Mouse (Mus musculus) brain, embryonic 18.5 days (tissue): ENCODE results near the gene AC140267.1.

Source experiments
- DNase-seq: peaks from one replicate; pipeline ENCODE4 v3.0.0-alpha.2; 2012; ENCODE audit warnings: low read depth, low spot score

The AC140267.1 gene

DNA sequence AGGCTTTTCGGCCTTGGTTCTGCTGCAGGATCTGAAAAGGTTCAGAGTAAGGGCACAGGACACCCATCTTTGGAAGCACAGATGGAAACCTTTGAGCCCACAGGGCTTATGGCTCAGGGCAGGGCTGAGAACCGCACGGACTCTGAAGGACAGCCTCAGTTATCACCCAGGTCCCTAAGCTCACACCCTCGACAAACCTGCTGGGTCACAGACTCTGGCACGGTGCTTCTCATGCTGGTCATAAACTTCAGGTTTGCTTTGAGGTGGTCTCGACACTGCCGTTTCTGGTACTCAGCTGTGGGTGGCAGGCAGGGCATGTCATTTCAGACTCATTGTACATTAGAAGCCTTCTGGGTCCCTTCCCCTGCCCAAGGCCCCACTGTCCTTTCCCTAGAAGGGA, 25.5 kb downstream of the AC140267.1 start:
- no peak for DNase-seq

DNA sequence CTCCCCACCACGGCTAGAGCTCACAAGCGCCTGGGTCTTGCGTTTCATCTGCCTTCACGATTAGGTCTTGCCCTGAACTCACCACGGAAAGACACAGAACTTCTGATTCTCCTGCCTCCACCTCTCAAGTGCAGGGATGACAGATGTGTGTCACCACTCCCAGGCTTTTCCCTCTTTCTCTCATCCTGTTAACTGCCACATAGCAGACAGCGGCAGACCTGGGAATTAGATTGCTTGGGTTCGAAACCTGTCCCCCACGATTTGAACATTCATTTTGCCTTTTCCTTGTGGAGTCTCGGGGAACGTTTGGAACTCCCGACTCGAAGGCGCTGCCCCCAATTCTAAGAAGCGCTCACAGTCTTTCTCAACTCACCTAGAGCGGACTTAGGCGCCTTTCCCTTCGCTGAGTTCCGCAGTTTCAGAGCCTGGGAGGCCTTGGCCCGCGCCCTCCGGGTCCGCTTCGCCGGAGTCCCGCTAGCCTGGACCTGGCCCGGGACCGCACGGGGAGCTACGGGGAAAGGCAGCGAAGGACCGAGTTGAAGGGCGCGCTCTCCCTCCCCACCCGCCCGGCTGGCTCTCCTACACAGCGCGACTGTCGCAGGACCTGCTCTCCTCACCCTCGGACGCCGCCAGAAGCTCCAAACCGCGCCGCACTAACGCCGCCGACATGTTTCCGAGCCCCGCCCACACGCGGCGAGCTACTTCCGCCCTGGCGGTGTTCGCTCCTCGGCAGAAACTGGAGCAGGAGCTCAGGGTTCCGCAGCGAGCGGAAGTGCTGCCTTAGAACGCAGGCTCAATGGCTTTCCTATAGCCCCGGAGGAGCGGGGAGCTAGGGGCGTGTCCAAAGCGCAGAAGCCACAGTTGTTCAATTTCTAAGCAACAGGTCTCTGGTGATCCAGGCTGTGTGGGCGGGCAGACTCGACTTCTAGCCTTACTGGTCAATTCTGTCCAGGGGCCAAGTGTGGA, 28.3 kb downstream of the AC140267.1 start, which contains the start of gene Rps19bp1:
Gene Rps19bp1, minus strand, starts transcription at position 706 of the 966 bp plus-strand sequence.
- peak; percentile 79 for DNase-seq

DNA sequence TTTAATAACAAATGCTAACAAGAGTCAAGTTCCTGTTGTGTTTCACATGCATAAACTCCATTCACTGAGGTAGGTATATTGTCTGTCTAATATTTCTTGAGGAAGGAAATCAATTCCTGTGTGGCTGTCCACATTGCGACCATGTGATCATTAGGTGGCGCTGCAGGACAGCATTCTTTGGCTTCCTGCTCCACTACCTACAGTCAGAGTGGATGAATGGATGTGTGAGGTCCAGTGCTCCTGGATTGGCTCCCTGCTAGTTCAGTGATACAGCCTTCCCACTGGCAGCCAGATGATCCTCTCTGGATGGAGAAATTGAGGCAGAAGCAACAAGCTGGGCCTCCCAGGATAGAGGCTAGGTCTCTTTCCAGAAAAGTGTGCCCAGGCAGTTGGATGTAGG, 30.6 kb downstream of the AC140267.1 start:
- DNase-seq, result no peak

DNA sequence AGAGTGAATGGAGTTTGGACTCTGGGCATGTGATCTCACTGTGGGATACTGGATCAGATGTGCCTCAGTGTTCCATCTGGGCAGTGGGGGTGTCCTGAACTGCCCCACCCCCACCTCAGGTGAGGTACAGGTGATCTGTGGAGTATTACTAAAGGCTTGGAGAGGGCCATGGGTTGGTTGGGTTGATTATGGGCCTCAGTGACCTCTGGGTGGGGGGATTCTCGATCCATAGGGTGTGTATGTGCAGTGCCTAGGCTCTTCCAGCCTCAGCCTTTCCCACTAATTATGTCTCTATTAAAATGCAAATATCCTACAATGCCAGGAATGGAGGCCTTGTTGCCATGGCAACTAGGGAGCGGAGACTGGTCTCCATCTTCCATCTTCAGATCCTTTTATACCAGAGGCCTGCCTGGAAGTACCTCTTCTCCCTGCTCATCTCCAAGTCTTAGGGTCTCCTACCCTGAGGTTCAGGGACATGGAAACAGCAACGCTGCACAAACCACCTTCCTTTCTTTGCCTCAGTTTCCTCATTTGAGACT, 36.3 kb downstream of the AC140267.1 start:
- no peak for DNase-seq

DNA sequence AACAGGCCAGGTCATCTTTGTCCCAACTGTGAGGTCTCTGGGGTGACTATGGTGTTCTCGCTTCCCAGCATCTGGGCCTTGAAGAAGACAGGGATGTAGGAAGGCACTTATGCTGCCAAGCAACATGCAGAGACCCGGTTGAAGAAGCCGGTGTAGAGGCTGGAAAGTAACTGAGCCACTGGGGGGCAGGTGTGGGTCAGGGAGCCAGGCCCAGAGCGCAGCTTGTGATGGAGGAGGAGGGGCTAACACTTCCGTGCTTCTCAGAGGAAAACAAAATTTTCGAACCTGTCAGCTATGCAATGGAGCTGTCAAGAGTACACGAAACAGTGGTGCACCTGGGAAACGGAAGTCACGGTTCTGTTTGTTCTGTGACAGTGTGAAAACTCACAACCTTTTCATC, 41.5 kb downstream of the AC140267.1 start:
- DNase-seq, result no peak

DNA sequence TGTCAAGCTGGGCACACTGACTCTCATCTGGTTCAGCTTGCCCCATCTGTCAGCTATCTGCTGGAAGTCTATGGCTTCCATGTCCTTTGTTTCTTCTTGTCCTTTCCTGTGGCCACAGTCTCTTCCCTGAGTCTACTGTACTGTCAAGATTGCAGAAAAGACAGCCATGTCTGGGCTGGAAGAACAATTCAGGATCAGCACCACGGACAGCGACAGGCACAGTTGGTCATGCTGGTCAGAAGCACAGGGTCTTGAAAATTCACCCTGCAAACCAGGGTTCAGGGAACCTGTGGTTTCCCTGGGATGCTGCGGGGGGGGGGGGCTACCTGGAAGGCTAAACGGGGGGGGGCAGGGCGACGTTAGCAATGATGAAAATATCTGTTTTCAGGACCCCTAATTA, 42.0 kb downstream of the AC140267.1 start:
- DNase-seq, result no peak

DNA sequence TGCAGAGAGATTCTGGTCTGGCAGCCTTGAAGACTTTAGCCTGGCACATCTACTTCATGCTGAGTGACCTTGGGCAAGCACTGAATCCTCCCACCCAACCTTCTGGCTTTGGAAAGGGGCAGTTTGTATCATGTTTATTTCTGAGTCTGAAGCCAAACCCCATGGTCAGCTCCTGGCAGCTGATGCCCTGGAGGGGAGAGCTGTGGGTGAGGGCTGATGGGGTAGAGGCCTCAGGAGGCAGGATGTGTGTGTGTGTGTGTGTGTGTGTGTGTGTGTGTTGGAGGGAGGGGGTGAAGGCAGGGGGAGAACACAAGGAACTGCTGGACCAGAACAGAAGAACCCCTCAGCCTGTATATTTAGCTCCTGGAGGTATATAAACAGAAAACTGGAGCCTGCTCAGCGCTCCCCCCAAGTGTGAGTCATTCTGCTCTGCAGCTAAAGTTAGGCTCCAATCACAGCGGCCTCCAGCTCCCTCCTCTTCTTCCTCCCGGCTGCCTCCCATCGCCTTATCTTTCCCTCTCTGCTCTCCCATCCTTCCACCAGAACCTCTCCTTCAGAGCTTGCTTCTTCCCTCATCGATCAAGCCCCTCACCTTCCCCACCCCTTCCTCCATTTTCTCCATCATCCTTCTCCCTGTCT, 42.6 kb downstream of the AC140267.1 start:
- no peak for DNase-seq

DNA sequence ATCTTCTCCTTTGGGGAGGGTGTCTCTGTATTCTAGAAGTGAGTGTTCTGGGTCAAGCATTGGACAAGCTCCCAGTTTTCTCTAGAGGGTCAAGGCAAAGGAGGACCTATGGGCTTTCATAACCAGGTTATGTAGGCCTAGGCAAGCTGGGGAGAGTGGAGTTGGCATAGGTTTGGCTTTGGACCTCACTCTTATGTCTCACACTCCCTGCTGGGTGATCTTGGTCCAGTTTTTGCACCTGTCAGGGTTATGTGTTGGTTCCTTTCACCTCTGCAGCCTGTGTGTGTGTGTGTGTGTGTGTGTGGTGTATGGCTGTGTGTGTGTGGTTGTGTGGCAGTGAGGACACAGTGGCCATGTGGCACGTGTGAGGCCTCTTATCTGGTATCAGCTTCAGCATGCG, 43.4 kb downstream of the AC140267.1 start:
- no peak for DNase-seq

DNA sequence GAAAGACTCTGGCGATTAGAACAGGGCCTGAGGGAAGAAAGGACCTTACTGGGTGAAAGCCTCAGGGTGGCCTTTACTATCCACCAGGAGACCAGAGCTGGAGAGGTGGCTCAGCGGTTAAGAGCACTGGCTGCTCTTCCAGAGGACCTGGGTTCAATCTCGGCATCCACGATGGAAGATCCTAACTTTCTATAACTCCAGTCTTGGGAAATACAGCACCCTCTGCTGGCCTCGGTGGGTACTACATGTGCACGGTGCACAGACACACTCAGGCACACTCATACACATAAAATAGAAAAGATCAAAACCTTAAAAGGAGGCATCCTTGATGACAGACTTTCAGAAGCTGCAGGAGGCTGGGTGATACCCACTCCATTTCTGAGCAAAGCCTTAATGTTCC, 45.0 kb downstream of the AC140267.1 start:
- no peak for DNase-seq
